Mouse (Mus musculus): ENCODE results near the gene Dlx5.

DNA sequence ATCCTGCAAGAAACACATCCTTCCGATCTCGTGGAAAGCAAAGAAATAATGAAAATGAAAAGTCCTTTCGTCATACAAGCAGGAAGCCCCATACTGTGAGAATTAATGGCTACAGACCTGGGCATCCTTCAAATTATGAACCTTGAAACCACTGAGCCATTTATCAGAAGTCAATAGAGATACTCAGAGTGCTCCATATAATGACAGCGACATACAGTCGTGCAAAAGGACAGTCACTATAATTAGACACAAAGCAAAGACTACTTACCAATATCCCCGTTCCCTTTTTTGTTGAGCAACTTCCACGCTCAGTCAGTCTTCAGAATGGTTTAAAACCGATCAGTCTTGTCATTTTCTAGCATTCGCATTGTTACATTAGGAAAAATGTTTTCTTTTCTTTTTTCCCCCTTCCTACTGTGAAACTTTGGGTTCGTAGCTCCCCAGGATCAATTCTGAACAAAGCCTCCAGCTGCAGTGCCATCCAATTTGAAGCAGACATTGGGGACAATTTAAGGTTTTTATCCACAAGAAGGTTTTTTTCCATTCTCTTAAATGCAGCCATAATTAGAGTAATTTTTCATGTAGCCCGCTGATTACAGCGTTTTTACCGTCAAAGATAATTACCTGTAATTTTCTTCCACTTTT lies 12.7 kb downstream of the Dlx5 start:
- TF ChIP-seq EP300 (optimal IDR thresholded peaks at IDR 0.05): no peak
- no peak for TF ChIP-seq CTCF (IDR thresholded peaks at IDR 0.05; ENCODE audit: low read depth)

Data from stomach, postnatal 0 days (tissue).